Mouse (Mus musculus): Measurements from ENCODE around the gene Slc50a1.

- TF ChIP-seq CTCF (IDR thresholded peaks at IDR 0.05; ENCODE audit: low read depth) (no peak), EP300 (IDR thresholded peaks at IDR 0.05; ENCODE audit: low read depth) (no peak)
These were observed 10.5 kb upstream of the Slc50a1 start, which contains the start of gene Efna1 for GRCm38 (mm10) chr3:89280606-89281511.

Data from heart, postnatal 0 days (tissue).